Mouse (Mus musculus) adrenal gland (tissue): Measurements from ENCODE around the gene Gm49322.

Experiments used
- intact Hi-C: fragments of 180-260 bp; cut with DNase I; formaldehyde crosslinking; loops from one replicate; pipeline ENCODE4 v1.15.1; 2025
- microRNA-seq, 2 experiments: library from miRNA; unstranded; fragments of <30 nt; microRNA quantifications; one replicate each; pipeline ENCODE4; 2019

Gm49322 gene

DNA sequence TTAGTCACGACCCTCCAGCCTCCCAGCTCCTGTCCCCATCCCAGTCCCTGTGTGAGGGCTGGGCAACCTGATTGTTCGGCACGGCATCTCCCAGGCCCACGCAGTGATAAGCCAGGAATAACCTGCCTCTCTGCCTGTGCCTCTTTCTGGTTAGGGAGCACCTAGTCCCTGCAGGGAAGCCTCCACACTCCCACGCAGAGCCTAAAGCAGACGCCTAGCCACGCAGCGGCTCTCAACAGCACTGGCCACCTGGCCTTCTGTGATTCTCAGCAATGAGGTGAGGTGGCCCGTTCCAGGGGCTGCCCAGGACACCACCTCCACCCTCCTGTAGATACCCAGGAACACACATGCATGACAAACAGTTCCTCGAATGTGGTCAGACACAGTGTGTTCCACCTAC is 44.6 kb downstream of the Gm49322 start:
- intact Hi-C loops: no loop called here

GRCm38 (mm10) chr10:80653156-80653720 is 47.4 kb downstream of the Gm49322 start:
- intact Hi-C loops: no loop called here

DNA sequence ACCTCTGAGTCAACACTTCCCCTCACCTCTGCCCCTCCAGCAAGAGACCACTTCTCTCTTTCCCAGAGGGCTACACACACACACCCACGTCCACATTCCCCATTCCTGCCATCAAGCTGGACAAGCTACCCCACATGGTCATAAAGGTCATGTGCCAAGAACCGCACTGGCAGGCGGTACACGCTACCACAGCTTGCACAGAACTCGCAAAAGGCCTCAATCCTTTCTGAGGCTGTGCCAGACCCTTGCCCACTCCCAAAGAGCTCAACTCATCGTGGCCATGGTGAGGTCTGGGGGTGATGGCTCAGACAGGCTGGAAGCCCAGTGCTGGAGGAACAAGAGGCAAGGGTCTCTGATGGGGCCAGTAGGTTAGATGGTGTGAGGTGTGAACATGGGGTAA is 49.0 kb downstream of the Gm49322 start:
- intact Hi-C loops: loop anchor here (5.0 kb wide), 1 partner anchor 48 kb away; the partner anchor contains the start of gene Gm49322

- intact Hi-C loops: loop anchor here (5.0 kb wide), 1 partner anchor 48 kb away; the partner anchor contains the start of gene Gm49322
Measured at GRCm38 (mm10) chr10:80655406-80656129, 49.7 kb downstream of the Gm49322 start.

DNA sequence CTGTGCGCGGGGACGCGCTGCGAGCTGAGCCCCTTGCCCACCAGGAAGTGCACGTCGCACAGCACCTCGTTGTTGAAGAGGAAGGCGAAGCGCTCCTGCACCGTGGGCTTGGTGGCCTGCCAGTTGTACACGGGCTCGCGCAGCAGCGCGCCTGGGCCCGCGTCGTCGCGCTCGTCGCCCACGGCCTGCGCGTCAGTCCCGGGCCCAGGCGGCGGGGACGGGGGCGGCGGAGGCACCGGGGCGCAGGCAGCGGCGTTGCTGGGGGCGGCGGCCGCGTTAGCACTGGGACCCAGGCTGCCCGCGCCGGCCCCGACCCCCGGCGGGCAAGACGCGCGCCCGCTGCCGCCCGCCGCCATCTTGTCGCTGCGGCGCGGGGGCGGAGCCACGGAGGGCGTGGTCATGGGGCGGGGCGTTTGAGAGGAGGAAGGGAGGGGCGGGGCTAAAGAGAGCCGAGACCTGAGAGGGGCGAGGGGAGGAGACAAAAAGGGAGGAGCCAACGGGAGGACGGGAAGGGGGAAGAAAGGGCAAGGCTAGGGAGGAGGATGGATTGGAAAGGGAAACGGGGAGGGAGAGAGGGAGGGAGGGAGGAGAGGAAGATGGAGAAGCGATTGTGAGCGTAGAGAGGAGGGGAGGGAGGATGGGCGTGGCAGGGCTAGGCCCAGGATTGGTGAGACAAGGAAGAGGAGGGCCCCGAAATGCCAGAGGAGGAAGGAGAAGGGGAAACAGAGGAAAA is 50.5 kb downstream of the Gm49322 start:
- intact Hi-C loops: loop anchor here (5.0 kb wide), 1 partner anchor 49 kb away; the partner anchor contains the start of gene Gm49322

DNA sequence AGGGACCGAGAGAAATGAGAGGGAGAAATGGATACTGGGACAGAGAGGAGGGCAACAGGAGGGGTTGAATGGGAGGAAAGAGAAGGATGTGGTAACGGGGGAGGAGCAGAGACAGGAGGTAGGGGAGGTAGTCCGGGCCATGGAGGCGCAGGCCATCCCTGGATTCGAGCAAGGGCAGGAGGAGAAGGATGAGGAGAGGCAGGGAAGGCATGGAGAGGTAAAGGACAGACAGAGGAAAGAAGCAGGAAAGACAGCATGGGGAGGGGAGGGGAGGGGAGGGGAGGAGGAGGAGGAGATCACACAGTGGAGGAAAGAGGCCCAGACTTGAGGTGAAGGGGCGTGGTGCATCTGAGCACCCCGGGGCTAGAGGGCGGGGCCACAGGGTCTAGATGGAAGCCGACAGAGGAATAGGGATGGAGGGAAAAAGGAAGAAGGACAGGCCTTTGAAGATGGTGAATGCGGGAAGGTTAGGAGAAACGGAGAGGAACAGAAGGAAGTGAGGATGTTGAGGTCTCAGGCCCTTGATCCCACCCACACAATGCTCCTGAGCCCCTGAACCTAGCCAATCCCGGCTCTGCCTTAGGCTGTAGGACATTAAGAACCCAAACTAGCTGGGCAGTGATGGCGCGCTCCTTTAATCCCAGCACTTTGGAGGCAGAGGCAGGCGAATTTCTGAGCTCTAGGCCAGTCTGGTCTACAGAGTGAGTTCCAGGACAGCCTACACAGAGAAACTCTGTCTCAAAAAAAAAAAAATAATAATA is 51.2 kb downstream of the Gm49322 start, which contains the start of gene Btbd2:
Btbd2 (minus strand) TSS at position 209 of the 761 bp plus-strand sequence.
- intact Hi-C loops: loop anchor here (5.0 kb wide), 1 partner anchor 50 kb away; the partner anchor contains the start of gene Gm49322

- intact Hi-C loops: loop anchor here (2.0 to 5.0 kb wide), 2 partner anchors 28 to 51 kb away; partner anchors contain the start of gene Gm49322
Measured at GRCm38 (mm10) chr10:80658194-80658840, 52.5 kb downstream of the Gm49322 start.

DNA sequence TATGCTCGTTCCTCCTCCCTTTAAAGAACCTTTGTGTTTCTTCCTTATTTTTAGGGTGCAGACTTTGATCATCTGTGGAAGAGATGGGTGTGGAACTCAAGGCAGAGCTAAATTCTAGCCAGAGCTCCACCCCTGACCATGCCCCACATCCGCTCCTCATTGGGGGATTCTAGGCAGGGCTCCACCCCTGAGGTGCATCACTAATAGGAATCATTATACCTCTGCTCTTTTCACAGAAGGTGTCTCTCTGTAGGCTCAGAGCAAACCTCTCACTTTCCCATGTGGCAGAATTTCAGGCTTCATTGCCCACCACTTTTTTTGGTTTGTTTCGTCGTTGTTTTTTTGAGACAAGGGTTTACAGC is 53.0 kb downstream of the Gm49322 start:
- intact Hi-C loops: loop anchor here (2.0 to 5.0 kb wide), 2 partner anchors 28 to 52 kb away; partner anchors contain the start of gene Gm49322

DNA sequence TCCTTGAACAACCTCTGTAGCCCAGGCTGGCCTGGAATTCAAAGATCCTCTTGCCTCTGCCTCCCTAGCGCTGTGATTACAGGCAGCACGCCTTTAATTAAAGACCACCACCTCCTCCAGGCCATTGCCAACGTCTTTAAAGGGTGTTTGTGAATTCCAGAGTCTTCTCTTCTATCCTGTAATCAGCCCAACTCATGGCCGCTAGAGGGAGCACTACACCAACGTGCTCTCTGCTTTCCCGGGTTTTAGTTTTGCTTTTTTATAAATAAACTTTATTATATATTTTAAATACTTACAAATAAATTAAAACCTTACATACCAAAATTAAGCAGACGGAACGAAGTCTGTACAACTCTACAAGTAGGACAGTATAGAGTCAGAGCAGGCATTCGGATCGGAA is 53.4 kb downstream of the Gm49322 start:
- intact Hi-C loops: loop anchor here (2.0 to 5.0 kb wide), 2 partner anchors 28 to 52 kb away; partner anchors contain the start of gene Gm49322

DNA sequence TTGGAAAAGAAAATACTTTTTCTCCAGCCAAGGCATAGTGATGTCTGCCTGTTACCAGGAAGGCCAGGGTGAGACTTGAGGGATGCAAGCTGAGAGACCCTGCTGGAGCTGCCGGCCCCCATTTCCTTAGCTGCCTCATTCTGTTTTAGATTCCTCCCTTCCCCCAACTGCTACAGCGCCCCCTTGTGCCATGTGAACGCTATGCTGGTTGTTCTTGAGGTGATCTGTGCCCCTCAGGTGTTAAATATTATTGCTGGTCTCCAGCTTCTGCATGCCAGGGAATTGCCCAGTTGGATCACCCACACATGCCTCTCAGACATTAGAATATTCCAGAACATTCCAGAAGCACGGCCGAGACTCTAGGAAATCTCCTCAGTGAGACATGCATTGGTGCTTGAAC is 55.3 kb downstream of the Gm49322 start:
- intact Hi-C loops: no loop called here

DNA sequence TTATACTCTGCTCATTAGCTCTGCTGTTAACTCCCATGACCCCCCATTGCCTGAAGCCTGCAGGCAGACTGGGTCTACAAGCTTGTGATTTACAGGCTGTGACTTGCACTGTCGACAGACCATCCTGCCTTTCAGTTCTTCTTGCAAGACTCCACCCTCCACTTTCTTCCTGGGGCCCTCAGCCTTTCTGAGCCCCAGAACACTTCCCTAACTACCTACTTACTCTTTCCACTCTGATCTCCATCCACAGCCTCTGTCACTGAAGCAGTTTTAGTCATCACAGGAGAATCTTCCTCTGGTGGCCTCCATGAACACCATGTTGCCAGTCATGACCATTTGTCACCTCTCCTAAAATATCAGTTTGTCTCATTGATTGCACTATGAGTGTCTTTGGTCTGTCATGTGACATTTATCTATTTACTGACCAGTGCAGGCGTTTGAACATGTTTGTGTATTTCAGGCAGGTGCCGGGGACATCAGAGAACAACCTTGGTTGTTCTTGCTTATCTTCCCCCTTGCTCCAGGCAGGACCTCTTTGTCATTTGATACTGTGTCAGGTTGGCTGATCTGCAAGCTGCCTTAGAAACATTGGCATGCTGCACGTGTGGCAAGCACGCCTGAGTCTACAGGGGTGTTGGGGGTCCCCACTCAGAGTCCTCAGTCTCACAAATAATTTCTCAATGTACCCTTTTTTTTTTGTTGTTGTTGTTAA is 57.8 kb downstream of the Gm49322 start:
- intact Hi-C loops: no loop called here

- intact Hi-C loops: no loop called here
Measured at GRCm38 (mm10) chr10:80664197-80665015, 58.6 kb downstream of the Gm49322 start.

GRCm38 (mm10) chr10:80665016-80665380 is 59.2 kb downstream of the Gm49322 start:
- intact Hi-C loops: no loop called here

Small RNA genes lying within 50 kb of the gene (microRNA-seq; reads per million reads assigned to microRNA genes)
- gene Mir6912: 0.69 to 1.4 reads per million in 2 experiments
